ENCODE assay signal across 9 mouse cellular contexts in genomic region chr9:78022187-78022945, GRCm38 (mm10). TPM values are rescaled to one million over a fixed set of nuclear protein-coding genes. Genes with fewer than 3 reads are reported as not detected.
DNase-seq lines count a peak whose midpoint lies in the region; ATAC-seq and TF ChIP-seq lines count a peak whose summit lies in the region.
"Had no signal": no experiment of that assay in that cellular context is flagged by ENCODE, and none has a peak within 500 bp of the region (broad histone marks: within the 10 kb centered on the region; RNA-seq: fewer than 3 reads in every experiment).

No protein-coding gene starts in this region.

- H3K9ac ChIP-seq in embryonic facial prominence, embryonic 13.5 days = 0 out of 2 replicates have a peak overlapping the region, but pooled peaks have one; percentile 16

- 62% methylated on average over 8 of the region's 8 CpGs for WGBS in embryonic facial prominence, embryonic 13.5 days

- no peak for ATAC-seq in embryonic facial prominence, embryonic 13.5 days (ENCODE audit: insufficient number of reproducible peaks, insufficient read depth, low FRiP score, low TSS enrichment, low read depth)

- H3K9me3 ChIP-seq in embryonic facial prominence, embryonic 13.5 days = no peaks in the 10 kb centered on the region

- H3ac ChIP-seq in myocyte (ENCODE audit: control insufficient read depth, insufficient read length) = no peak overlapping the region

- no peak overlapping the region for H3K4me3 ChIP-seq in embryonic facial prominence, embryonic 13.5 days
- H3K4me3 ChIP-seq in myocyte = no peak overlapping the region
- H3K4me3 ChIP-seq: erythroblast, embryonic 14.5 days had no signal

- H3K79me2 ChIP-seq in myocyte (ENCODE audit: control insufficient read depth, insufficient read depth) = no peaks in the 10 kb centered on the region

- H3K4me2 ChIP-seq in embryonic facial prominence, embryonic 13.5 days = no peak overlapping the region
- peak overlapping the region; percentile 74 for H3K4me2 ChIP-seq in myocyte (ENCODE audit: low read depth)

- peaks cover 23% of the 10 kb centered on the region for H3K4me1 ChIP-seq in embryonic facial prominence, embryonic 13.5 days

- H3K27me3 ChIP-seq in embryonic facial prominence, embryonic 13.5 days = no peaks in the 10 kb centered on the region
- H3K27me3 ChIP-seq in myocyte (ENCODE audit: control insufficient read depth, insufficient read depth, insufficient read length) = no peaks in the 10 kb centered on the region

- H3K27ac ChIP-seq in embryonic facial prominence, embryonic 13.5 days = peak overlapping the region; percentile 33; the same call in 1 of the 2 replicates

- DNase-seq in cerebellum, adult 18-20 months = peak; percentile 27 to 33
- no peak for DNase-seq in cerebellum, postnatal 14 days
- DNase-seq in 3134 (ENCODE audit: extremely low read depth, insufficient read length, low spot score) = peak; percentile 75
- DNase-seq in kidney, postnatal 10 days = peak; percentile 22
- no peak for DNase-seq in left cerebral cortex, adult 18-20 months (ENCODE audit: low spot score in 2 of 2)
- no peak for DNase-seq in thymus, postnatal 4 days

- peak; percentile 92 for TF ChIP-seq POLR2A in myocyte (IDR thresholded peaks at IDR 0.05; ENCODE audit: insufficient read length, low read depth)

- no peaks in the 10 kb centered on the region for H3K36me3 ChIP-seq in embryonic facial prominence, embryonic 13.5 days
- no peaks in the 10 kb centered on the region for H3K36me3 ChIP-seq in myocyte (ENCODE audit: control insufficient read depth, insufficient read depth)

TF ChIP-seq in myocyte, 11 proteins besides CTCF, POLR2A, EP300 and RAD21:
- TF ChIP-seq POLR2AphosphoS2 (IDR thresholded peaks at IDR 0.05; ENCODE audit: insufficient read length, low read depth) = peak; percentile 90
- TF ChIP-seq SRF (IDR thresholded peaks at IDR 0.05; ENCODE audit: control insufficient read depth, insufficient read length, low read depth) = no peak
- TF ChIP-seq REST (IDR thresholded peaks at IDR 0.05; ENCODE audit: insufficient read depth, insufficient read length) = no peak
- TF ChIP-seq MYOD1 (IDR thresholded peaks at IDR 0.05; ENCODE audit: control insufficient read depth in 1 of 3, insufficient read length in 2 of 3, low read depth in 2 of 3) = peak in 2 of 3 experiments; percentile 78 to 94
- peak; percentile 50 for TF ChIP-seq TCF3 (IDR thresholded peaks at IDR 0.05; ENCODE audit: insufficient read length, low read depth)
- TF ChIP-seq USF1 (IDR thresholded peaks at IDR 0.05; ENCODE audit: low read depth) = no peak
- peak; percentile 89 for TF ChIP-seq CEBPB (IDR thresholded peaks at IDR 0.05; ENCODE audit: insufficient read depth, poor library complexity, severe bottlenecking)
- peak in 2 of 3 experiments; percentile 44 to 79 for TF ChIP-seq MYOG (IDR thresholded peaks at IDR 0.05; ENCODE audit: control insufficient read depth in 1 of 3, insufficient read depth in 1 of 3, insufficient read length in 2 of 3, low read depth in 2 of 3)
- no peak for TF ChIP-seq MAX (IDR thresholded peaks at IDR 0.05; ENCODE audit: low read depth)
- TF ChIP-seq TCF12 (IDR thresholded peaks at IDR 0.05; ENCODE audit: insufficient read depth, poor library complexity, severe bottlenecking) = peak; percentile 15
- TF ChIP-seq E2F4 (IDR thresholded peaks at IDR 0.05; ENCODE audit: insufficient read depth) = no peak
TF ChIP-seq in myocyte: peak in this region for 6.

RNA-seq across cellular contexts. Expression of gene Gcm1, which starts 29.4 kb away (rescaled TPM):
- 0.15 TPM in 1 of 2 replicates, not detected in the other for polyA plus RNA-seq in embryonic facial prominence, embryonic 13.5 days (2015; fragmentation: Nextera tagmentation; extraction: Ambion mirVana)
- polyA plus RNA-seq in myocyte (2012; fragmentation: generic; extraction: Trizol) = not detected
- total RNA-seq in left cerebral cortex, adult 18-20 months (2021) = not detected
- polyA plus RNA-seq: erythroblast, embryonic 14.5 days had no signal

Comparison
In these comparisons a context has a peak if more than half of its experiments do, and no peak if none do; other contexts are left out.
1. DNase-seq: peak in cerebellum, adult 18-20 months (2 of 2), 3134 (single experiment) and kidney, postnatal 10 days (single experiment); none in cerebellum, postnatal 14 days (0 of 2), left cerebral cortex, adult 18-20 months (0 of 2) and thymus, postnatal 4 days (single experiment).